Mouse (Mus musculus) CD4-positive, CD25-positive, alpha-beta regulatory T cell, adult 4 months (primary cell): ENCODE data around the gene Dedd2. TPM values are rescaled to one million over a fixed set of nuclear protein-coding genes. Genes with fewer than 3 reads are reported as not detected.
"Not testable (repeated sequence)": the region's sequence is repeated elsewhere in the genome, so short reads cannot be mapped to it uniquely, and the experiment has no call there.

Experiments used
- ATAC-seq: one replicate; pipeline ENCODE4 v1.8.0; 2017
- polyA plus RNA-seq, 2 experiments: library from polyadenylated mRNA; unstranded; fragments of 100-300 nt; shearing (Covaris generic); gene quantifications; one replicate each; pipeline ENCODE4 v1.2.1; 2017

The Dedd2 gene
- 10 to 100 TPM; 23.6 to 29.8 TPM for polyA plus RNA-seq

- no peak for ATAC-seq
Measured at GRCm38 (mm10) chr7:25220457-25221101, at the start of gene Dedd2. Dedd2 (minus strand) TSS chr7:25220615.

DNA sequence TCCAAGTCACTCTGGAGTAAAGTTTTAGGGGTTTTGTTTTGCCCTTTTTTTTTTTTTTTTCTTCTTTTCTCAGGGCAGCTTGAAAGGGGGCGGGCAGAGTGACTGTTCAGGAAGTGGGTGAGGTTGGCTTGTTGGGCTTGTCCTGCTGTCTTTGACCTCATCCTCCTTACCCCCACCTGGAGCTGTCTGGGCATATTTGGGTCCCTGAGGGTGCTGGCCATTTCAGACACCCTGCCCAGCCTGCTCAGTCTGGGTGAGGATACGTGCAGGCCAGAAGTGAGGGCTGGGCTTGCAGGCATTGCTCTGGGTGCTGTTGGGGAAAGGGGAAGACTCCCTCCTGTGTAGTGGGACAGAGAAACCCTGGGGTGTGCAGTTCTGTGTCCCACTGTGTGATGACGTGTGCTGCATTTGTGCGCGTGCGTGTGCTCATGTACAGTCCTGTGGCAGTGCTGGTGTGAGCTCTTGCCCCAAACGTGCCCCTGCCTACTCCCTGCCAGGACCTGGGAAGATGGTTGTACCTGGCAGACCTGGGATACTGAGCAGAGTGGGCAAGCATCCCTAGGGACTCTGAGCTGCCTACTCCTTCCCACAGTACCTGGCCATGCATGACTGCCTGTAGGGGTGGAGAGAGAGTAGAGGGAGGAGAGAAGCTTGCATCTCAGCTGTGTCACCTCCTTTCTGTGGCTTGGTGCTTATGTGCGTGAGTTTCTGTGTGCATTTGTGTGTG lies 49.3 kb upstream of the Dedd2 start:
- no peak for ATAC-seq

DNA sequence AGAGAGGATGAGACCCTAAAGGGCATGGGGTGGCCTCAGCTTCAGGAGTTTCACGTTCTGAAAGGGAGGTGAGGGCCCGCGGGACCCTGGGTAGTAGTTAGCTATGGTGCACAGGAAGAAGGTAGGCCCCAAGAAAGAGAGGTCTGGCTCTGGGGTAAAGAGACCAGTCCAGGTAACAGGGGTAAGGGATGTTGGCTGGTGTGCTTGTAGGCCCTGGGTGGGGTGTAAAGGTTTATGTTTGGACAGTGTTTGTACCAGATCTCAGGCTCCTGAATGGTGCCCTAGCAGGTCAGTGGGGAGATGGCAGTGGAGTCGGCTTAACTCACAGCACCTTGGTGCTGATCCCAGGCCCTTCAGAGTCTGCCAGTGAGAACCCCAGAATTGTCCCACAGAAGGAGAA lies 48.6 kb upstream of the Dedd2 start:
- no peak for ATAC-seq

- no peak for ATAC-seq
Measured at GRCm38 (mm10) chr7:25268588-25268987, 48.2 kb upstream of the Dedd2 start.

DNA sequence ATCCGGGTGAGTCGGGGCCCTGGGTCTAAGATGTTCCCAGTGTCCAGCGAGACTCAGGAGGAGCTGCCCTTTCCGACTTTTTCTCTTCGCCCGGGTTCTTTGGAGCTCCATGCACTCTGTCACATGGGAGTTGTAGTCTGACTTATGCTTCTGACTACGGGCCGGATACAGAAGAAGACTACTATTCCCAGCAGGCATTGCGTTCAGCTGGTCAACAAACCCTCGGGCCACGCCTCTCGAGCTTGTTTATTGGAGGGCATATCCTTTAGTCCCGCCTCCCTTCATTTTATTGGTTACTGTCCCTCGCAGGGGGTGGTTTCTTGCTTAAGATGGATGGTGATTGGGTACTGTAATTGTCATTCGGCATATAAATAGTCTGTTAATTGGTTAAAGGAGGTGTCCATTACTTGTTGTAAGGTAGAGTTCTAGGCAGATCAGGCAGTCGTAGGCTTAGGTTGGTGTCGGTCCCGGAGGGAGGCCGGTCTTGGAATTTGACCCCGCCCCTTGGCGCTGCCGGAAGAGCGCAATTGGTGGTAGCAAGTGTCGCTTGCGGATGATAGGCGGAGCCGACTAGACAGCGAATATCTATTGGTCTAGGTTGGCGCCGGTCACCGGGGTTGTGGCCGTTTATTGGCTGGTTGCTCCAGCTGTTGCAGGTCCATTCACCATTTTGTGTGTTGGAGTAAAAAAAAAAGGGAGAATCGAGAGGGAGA lies 47.5 kb upstream of the Dedd2 start:
- ATAC-seq = peak; percentile 79

GRCm38 (mm10) chr7:25267301-25267750 lies 46.9 kb upstream of the Dedd2 start, which contains the start of gene Cic:
Cic (plus strand) TSS chr7:25267704.
- peak; percentile 66 for ATAC-seq

DNA sequence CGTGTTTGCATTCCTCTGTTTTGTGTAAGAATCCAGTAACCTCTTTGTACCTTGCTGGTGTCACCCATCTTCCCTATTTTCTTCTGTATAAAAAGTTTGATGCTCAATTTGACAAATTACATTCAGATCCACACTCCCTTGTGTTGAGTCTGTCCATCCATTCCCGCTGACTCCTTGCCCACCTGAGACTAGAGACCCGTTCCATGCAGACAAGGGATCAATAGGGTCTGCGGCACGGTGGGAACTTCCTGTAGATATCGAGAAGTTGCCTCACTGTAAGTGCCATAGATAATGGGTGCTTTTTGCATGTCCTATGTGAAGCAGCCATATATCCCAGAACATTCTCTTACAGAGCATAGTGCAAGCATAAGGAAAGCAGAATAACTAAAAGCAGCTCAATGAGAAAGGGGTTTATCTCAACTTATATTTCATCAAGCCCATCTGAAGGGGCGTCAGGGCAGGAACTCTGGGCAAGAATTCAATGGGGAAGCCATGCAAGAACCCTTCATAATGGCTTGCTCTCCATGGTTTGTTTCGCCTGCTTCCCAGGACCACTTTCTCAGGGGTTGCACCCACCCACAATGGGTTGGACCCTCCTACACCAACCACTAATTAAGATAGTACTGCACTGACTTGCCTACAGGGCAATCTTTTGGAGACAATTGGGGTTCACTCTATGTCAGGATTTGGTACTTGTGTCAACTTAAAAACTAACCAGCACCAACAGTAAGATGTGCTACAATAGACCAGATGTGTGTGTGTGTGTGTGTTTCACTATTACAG lies 46.0 kb upstream of the Dedd2 start:
- ATAC-seq = no peak

GRCm38 (mm10) chr7:25265743-25266142 lies 45.3 kb upstream of the Dedd2 start:
- not testable (repeated sequence) for ATAC-seq

GRCm38 (mm10) chr7:25263968-25264870 lies 43.8 kb upstream of the Dedd2 start:
- no peak for ATAC-seq

GRCm38 (mm10) chr7:25261896-25262295 lies 41.5 kb upstream of the Dedd2 start:
- no peak for ATAC-seq

DNA sequence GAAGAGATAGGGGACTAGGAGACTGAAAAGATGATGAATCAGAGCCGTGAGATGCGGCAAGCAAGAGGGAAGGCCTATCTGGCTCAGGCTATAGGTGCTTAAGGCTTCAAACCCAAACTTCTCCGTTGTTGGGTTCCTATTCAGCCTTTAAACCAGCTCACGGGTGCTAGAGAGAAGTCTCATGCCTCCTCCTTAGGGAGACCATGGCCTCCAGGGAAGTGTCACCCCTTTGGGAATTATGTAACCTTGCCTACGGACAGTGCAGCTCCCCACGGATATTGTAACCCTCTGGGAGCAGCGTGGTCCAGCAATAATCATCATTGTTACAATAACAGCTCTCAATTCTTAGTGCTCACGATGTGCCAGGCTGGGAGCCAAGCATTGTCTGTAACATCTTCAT lies 31.4 kb upstream of the Dedd2 start:
- no peak for ATAC-seq

DNA sequence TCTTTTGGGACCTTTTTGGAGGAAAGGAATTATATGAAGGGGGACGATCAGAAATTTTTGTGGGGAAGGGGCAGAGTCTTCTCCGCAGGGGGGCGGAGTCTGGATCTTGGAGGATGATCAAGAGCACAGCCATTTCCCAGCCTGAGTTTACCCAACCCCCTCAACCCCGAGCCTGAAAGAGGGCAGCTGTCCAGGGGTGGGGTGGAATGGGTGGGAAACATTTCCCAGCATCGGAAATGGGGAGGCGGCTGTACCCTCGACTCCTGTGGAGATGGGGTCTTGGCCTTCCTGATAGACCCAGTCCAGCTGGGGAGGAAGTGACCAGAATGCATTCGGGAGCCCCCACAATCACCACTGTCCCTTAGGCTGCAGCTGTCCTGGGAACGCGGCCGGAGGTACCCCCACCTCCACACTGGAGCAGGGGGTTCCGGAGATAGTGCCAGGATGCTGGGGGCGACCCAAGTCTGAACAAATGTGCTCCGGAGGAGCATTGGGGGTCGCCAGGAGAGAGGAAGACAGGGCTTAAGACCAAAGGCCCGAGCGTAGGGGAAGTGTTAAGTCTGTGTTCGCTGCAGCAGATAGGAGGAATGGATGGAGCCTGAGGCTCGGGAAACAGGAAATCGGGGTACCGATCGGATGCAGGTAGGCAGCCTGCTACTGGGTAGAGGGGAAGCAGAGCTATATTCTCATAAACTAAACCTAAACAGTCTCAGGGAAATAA lies 30.8 kb upstream of the Dedd2 start:
- no peak for ATAC-seq

- peak; percentile 89 for ATAC-seq
Measured at GRCm38 (mm10) chr7:25250141-25250972, 29.9 kb upstream of the Dedd2 start, which contains the start of gene Erf. Erf (minus strand) TSS chr7:25250761.

DNA sequence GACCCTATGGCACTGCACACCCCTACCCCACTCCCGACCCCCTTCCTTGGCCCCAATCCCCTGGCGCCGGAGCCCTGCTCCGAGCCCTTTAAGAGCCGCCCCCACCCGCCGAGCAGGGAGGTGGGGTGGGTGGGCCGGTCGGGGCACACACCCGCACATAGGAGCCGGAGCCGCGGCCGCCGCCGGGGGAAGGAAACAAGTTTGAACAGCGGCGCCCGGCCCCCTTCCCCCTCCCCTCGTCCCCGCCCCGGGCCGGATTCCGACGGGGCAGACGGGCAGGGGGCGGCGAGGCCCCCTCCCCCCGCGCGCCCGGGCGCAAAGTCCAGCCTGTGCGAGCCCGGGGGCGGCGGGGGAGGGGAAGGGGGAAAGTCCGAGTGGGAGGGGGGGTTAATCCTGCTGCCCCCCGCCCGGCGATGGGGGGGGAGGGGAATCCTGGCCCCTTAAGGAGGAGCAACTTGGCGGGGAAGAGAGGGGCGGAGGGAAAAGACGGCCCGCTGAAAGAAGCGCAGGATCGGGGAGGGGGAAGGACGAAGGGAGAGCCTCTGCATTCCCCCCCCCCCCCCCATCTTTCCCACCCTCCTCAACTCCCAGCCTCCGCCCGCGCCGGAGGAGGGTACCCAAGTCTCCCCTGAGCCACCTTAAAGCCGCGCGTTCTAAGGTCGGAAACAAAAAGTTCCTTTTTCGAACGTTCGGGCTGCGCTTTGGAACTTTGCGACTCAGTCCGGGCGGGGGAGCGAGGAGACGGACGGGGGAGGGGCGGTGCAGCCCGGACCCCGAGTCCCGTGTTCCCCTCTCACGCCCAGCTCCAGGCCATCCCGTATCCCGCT lies 29.1 kb upstream of the Dedd2 start:
- ATAC-seq = peak; percentile 51

DNA sequence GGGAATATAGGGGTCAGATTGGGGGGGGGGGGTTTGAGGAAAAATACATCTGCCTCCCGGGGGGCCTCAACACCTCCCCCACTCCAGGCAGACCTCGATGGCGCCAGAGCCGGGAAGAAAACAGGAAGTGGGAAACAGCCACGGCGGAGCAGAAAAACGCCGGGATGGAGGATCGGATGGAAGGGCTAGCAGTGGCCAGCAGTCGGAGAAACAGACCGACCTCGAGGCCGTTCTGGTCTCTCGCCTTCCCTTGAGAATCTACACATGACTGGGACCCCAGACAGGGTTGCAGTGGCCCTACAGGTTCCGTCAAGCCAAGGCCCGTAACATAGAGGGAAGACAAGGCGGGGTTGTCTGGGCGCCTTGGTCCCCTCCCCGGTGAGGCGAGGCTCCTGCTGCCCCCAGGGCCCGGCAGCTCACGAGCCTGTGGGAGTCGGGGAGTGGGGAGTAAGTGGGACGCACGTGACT lies 28.5 kb upstream of the Dedd2 start:
- ATAC-seq = no peak

DNA sequence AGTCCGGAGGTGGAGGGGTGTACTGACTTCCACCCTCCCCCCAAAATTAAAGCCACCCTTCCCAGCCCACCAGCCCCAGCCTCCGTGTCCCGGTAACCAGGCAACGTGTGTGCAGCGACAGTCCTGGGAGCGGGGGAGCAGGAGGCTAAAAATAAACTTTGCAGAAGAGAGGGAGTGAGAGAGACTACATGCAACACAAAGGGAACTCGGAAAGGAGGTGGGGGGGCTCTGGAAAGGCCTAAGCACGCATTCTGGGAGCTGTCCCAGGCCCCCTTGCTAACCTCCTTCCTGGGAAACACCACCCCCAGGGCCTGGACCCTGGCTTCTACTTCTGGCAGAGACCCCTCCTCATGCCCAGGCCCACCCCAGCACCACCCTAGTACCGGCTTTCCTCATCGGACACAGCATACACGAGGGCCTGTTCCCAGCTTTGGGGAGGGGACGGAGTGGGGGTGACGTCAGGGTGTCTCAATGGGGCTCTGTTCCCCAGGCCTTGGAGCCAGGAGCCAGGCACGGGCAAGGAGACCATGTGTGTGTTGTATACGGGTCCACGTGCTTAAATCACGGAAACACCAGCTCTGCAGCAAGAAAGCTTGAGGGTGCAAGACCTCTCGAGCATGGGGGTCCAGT lies 27.7 kb upstream of the Dedd2 start:
- no peak for ATAC-seq

DNA sequence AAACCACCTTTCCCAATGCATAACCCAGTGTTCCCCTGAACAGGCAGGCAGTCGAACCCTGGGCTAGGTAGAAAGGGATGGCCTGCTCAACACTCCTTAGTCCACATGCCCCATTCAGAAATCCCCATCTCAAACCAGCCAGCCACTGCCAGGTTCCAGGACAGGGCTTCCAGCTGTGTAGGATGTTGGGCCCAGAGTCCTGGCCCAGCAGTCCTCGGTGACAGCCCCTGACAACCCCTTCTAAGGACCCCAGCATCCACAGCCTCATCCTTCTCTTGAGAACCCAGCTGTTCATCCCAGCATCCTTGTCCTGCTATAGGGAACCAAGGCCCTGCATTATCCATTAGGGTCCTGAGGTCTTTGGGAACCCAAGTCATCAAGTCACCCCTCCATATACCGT lies 27.1 kb upstream of the Dedd2 start:
- no peak for ATAC-seq

DNA sequence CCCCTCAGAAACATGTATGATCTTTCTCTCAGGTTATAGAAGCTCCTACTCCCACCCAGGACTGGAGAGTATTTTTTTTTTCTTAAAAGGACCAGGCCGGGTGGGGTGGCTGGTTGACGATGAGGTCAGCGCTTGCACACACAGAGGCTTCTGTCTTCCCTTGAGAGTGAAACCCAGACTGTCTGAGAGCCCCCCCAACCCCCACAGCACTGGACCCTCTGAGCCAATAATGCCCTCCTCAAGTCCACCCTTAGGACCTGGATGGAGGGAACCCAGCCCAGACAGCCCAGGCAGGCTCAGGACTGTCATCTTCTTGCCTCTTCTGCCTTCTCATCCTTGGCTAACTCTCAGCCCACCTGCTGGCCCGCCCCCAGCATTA lies 26.3 kb upstream of the Dedd2 start:
- no peak for ATAC-seq
